Mouse (Mus musculus): ENCODE results near the gene Dmbx1. TPM values are rescaled to one million over a fixed set of nuclear protein-coding genes. Genes with fewer than 3 reads are reported as not detected.

Gene Dmbx1
- polyA plus RNA-seq (2015; fragmentation: Nextera tagmentation; extraction: Ambion mirVana) = 0.04 TPM in 1 of 2 replicates, not detected in the other

DNA sequence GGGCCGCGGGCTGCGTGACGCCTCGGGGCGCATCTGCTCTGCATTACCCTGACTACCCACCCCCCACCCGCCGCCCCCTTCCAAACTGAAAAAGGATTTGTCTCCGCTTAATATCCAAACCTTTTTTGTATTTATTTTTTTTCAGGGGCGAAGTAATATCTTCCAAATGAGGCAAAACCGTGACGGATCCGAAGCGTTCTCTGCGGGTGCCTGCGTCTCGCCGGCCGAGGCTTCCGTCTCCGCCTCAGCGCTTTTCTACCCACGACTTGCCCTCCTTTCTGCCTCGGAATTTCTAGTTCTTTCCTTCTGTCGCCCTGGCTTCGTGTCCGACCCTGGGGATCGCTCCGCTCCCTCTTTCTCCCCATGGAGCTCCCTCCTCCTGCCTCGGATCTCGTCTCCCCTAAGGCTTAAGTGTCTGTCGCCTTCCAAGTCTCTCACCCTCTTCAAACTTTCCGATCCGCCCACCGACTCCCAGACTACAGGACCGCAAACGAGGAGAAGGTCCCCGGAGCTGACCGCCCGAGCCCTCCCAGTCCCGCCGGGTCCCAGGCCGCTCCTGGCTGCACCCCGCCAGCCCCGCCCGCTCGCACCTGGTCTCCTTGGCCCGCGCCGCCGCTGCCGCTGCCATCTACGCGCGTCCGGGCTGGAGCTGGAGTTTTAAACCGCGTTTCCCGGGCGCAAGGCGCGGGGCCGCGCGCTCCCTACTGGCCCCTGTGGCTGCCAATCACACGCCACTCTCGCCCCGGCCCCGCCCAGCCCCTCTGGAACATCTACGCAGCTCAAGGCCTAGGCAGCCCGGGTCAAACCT lies at the start of gene Dmbx1:
TSS of gene Dmbx1 (minus strand) at position 632 of the 808 bp plus-strand sequence.
- peaks cover 99% of the 10 kb centered on the region for H3K27me3 ChIP-seq
- H3K4me3 ChIP-seq = peak within 1 kb of the TSS; percentile 37
- no peaks in the 10 kb centered on the region for H3K9me3 ChIP-seq
- no peak for ATAC-seq (ENCODE audit: insufficient number of reproducible peaks, low FRiP score, low TSS enrichment, low read depth)
- no peak within 1 kb of the TSS for H3K27ac ChIP-seq
- no peak within 1 kb of the TSS for H3K9ac ChIP-seq
- no peaks in the 10 kb centered on the region for H3K36me3 ChIP-seq
- H3K4me2 ChIP-seq = peak within 1 kb of the TSS; percentile 60
- H3K4me1 ChIP-seq = peaks cover 35% of the 10 kb centered on the region
- under 1% methylated on average over 71 of the region's 71 CpGs for WGBS

DNA sequence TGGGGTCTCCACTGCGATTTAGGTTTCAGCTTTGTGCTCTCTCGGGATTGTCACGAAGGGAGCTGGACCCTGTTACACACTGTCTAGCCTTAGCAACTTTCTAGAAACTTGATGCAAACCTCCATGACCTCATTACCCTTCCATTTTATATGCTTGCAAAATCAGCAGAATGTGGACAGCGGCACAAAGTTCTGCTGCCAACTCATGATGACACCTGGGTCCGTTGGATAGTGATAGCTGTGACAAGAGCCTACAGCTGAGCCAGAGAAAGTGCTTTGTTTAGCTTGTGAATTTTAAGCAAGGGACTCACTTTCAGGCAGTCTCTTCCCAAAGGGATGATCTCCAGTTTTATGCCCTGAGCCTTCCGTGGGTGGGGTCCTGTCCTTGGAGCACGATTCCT lies 49.7 kb upstream of the Dmbx1 start:
- H3K4me1 ChIP-seq = 0 out of 2 replicates have a peak, but pooled peaks cover 2% of the 10 kb centered on the region

DNA sequence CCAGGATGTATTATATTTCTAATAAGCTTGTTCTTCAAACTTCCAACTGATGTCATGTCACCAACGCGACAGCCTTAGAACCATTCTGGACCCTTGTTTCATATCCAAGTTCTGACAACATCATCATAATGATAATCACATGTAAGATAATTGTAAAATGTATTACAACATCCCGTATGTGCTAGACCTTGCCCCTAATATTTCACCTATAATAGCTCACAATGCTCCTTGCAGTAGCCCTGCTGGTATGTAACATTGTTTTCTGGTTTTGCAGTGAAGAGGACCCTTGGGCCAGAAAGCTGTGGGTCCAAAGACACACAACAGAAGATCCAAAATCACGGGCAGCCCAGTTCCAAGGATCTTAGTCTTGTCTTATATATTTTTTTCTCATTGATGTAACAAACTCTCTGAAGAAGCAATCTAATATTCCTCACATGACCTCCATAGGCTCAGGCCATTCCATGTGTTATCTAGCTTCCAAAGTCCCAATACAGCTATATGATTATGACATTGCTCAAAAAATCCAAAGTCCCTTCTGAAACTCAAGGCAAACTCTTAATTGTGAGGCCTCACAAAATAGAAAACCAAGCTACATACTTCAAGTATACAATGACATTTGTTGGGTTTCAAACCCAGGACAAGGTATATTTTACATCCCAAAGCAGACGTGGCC lies 48.3 kb upstream of the Dmbx1 start:
- Histone ChIP-seq H3K9me3 (no peaks in the 10 kb centered on the region), H3K36me3 (no peaks in the 10 kb centered on the region), H3K4me1 (0 out of 2 replicates have a peak, but pooled peaks cover 5% of the 10 kb centered on the region), H3K27ac (no peak overlapping the region), H3K4me3 (no peak overlapping the region), H3K27me3 (peaks cover 22% of the 10 kb centered on the region), H3K9ac (no peak overlapping the region), H3K4me2 (no peak overlapping the region)
- ATAC-seq (ENCODE audit: insufficient number of reproducible peaks, low FRiP score, low TSS enrichment, low read depth) = no peak
- WGBS = 68% methylated on average over 5 of the region's 5 CpGs

More for the DNA sequence above, 49.7 kb upstream of the Dmbx1 start:
- H3K27me3 ChIP-seq = peaks cover 14% of the 10 kb centered on the region
- no peak overlapping the region for H3K4me3 ChIP-seq
- no peak overlapping the region for H3K9ac ChIP-seq
- H3K27ac ChIP-seq = no peak overlapping the region
- 70% methylated on average over 7 of the region's 7 CpGs for WGBS
- H3K9me3 ChIP-seq = no peaks in the 10 kb centered on the region
- no peaks in the 10 kb centered on the region for H3K36me3 ChIP-seq
- H3K4me2 ChIP-seq = no peak overlapping the region
- ATAC-seq (ENCODE audit: insufficient number of reproducible peaks, low FRiP score, low TSS enrichment, low read depth) = no peak

DNA sequence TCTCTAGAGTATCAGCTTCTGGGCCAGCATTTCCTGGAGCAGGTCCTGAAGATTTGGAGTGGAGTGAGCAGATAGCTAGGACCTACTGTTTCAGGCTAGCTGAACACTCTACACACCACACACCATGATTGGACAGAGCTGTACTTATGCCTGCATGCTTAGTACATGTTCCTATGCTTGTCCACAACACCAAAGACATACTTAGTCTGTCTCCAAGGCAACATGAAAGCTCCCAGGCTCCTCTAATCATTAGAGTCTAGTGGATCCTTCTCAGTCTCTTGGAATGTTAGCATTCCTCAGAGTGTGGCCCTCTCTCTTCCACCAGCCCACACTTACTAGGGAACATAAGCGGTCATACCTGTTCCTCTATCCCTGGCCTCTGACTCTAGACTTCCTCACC lies 47.7 kb upstream of the Dmbx1 start:
- 63% methylated on average over 1 of the region's 1 CpGs for WGBS
- no peak overlapping the region for H3K4me2 ChIP-seq
- H3K27ac ChIP-seq = no peak overlapping the region
- 0 out of 2 replicates have a peak, but pooled peaks cover 5% of the 10 kb centered on the region for H3K4me1 ChIP-seq
- peaks cover 22% of the 10 kb centered on the region for H3K27me3 ChIP-seq
- H3K4me3 ChIP-seq = no peak overlapping the region
- ATAC-seq (ENCODE audit: insufficient number of reproducible peaks, low FRiP score, low TSS enrichment, low read depth) = no peak
- no peaks in the 10 kb centered on the region for H3K9me3 ChIP-seq
- H3K36me3 ChIP-seq = no peaks in the 10 kb centered on the region
- H3K9ac ChIP-seq = no peak overlapping the region

DNA sequence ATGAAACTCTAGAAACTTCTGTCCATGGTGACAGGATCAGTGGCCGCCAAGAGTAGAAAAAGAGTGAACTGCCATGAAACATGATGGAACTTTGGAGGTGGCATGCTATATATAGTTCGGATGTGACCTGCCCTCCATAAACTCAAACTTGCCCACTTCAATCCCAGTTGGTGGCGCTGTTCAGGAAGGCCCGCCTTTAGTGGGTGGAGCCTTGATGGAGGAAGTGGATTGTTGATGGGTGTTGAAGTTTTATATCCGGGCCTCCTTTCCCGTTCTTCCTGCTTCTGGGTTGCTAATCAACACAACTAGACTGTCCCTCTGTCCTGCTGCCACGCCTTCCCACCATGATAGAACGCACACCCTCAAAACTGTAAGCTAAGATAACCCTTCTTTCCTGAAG lies 45.2 kb upstream of the Dmbx1 start:
- Histone ChIP-seq H3K4me1 (0 out of 2 replicates have a peak, but pooled peaks cover 5% of the 10 kb centered on the region), H3K4me3 (no peak overlapping the region), H3K9ac (no peak overlapping the region), H3K4me2 (no peak overlapping the region), H3K27ac (no peak overlapping the region), H3K9me3 (no peaks in the 10 kb centered on the region), H3K27me3 (peaks cover 41% of the 10 kb centered on the region), H3K36me3 (no peaks in the 10 kb centered on the region)
- no peak for ATAC-seq (ENCODE audit: insufficient number of reproducible peaks, low FRiP score, low TSS enrichment, low read depth)
- 38% methylated on average over 8 of the region's 8 CpGs for WGBS

DNA sequence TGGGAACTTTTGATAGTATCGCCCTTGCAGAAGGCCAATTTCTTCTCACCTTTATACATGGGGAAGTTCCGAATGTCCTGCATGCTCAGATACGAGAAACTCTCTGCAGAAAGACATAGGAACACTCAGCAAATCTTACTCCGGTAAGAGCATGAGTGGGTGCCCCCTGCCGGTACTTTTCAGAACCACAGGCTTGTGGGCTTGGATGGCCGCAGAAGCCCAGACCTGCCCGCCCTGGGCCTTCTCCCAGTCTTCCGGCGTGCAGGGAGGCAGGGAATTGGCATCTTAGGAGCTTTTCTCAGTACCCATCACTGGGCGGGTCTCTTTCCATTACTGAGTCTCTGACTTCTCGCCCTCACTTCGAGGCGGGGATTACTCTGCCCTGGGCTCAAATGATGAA lies 44.4 kb upstream of the Dmbx1 start:
- no peak overlapping the region for H3K27ac ChIP-seq
- H3K9ac ChIP-seq = no peak overlapping the region
- no peaks in the 10 kb centered on the region for H3K36me3 ChIP-seq
- peaks cover 50% of the 10 kb centered on the region for H3K27me3 ChIP-seq
- no peak overlapping the region for H3K4me3 ChIP-seq
- peaks cover 12% of the 10 kb centered on the region for H3K4me1 ChIP-seq
- H3K4me2 ChIP-seq = no peak overlapping the region
- H3K9me3 ChIP-seq = no peaks in the 10 kb centered on the region
- no peak for ATAC-seq (ENCODE audit: insufficient number of reproducible peaks, low FRiP score, low TSS enrichment, low read depth)
- 2% methylated on average over 13 of the region's 13 CpGs for WGBS

DNA sequence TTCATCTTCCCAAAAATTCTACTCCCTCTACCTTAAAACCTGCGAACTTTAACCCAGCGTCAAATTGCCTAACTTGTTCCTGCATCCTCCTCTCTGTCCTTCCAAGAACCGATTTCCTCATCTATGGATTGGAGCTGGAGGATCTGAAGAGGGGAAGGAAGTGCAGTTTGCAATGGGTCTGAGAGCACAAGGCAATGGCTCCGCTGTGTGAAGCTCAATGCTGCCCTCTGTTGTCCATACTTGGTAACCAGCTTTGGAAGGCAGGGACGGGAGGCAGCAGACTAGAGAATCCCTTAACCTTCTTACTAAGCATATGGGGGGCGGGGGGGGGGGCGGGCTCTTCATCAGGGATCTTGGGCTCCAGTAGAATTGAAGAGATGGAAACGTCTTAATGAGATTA lies 41.0 kb upstream of the Dmbx1 start:
- no peaks in the 10 kb centered on the region for H3K9me3 ChIP-seq
- no peak for ATAC-seq (ENCODE audit: insufficient number of reproducible peaks, low FRiP score, low TSS enrichment, low read depth)
- H3K4me1 ChIP-seq = peaks cover 15% of the 10 kb centered on the region
- H3K9ac ChIP-seq = no peak overlapping the region
- no peak overlapping the region for H3K4me3 ChIP-seq
- peaks cover 77% of the 10 kb centered on the region for H3K27me3 ChIP-seq
- no peaks in the 10 kb centered on the region for H3K36me3 ChIP-seq
- H3K4me2 ChIP-seq = no peak overlapping the region
- H3K27ac ChIP-seq = no peak overlapping the region
- 0% methylated on average over 8 of the region's 8 CpGs for WGBS

DNA sequence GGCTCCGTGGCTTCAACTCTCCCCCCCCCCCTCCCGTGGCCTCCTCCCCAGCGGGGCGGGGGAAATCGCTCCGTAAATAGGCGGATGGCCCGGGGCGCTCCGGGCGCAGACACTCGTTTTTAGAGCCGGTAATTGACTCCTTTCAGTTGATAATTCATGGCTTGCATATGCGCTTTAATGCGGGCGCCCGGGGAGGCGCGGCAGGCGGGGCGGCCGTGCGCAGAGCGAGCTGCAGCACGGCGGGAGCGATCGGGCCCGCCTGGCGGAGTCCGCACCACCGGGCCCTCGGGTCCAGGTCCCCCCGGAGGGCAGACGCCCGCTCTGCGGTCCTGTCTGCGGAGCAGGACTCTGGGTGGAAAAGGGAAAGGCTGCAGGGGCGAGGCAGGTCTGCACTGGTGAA lies 39.7 kb upstream of the Dmbx1 start:
- no peak for ATAC-seq (ENCODE audit: insufficient number of reproducible peaks, low FRiP score, low TSS enrichment, low read depth)
- Histone ChIP-seq H3K4me3 (peak overlapping the region; percentile 29), H3K9ac (no peak overlapping the region), H3K9me3 (no peaks in the 10 kb centered on the region), H3K27ac (no peak overlapping the region), H3K36me3 (no peaks in the 10 kb centered on the region), H3K4me1 (peaks cover 13% of the 10 kb centered on the region), H3K27me3 (peaks cover 80% of the 10 kb centered on the region), H3K4me2 (peak overlapping the region; percentile 47)
- under 1% methylated on average over 39 of the region's 39 CpGs for WGBS

DNA sequence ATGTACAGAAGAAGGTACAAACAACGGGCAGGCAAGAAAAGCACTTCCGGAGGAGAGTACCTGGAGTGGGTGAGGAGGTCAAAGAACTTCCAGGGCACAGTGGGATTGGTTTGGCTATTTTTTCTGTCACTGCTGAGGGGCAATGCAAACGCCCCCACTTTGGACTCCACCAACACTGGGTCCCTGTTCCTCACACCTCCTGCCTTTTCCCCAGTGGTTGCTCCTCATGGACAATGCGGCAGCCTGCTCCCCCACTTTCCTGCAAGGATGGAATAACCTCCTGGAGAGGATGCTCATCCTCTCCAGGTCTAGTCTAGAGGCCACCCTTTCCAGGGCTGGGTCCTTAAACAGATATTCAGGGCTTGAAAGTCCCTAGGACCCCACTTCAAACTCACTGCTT lies 39.2 kb upstream of the Dmbx1 start:
- no peak overlapping the region for H3K9ac ChIP-seq
- H3K4me3 ChIP-seq = peak overlapping the region; percentile 29
- no peak overlapping the region for H3K27ac ChIP-seq
- H3K9me3 ChIP-seq = no peaks in the 10 kb centered on the region
- H3K4me2 ChIP-seq = no peak overlapping the region
- ATAC-seq (ENCODE audit: insufficient number of reproducible peaks, low FRiP score, low TSS enrichment, low read depth) = no peak
- no peaks in the 10 kb centered on the region for H3K36me3 ChIP-seq
- peaks cover 80% of the 10 kb centered on the region for H3K27me3 ChIP-seq
- 8% methylated on average over 4 of the region's 4 CpGs for WGBS
- H3K4me1 ChIP-seq = peaks cover 10% of the 10 kb centered on the region

DNA sequence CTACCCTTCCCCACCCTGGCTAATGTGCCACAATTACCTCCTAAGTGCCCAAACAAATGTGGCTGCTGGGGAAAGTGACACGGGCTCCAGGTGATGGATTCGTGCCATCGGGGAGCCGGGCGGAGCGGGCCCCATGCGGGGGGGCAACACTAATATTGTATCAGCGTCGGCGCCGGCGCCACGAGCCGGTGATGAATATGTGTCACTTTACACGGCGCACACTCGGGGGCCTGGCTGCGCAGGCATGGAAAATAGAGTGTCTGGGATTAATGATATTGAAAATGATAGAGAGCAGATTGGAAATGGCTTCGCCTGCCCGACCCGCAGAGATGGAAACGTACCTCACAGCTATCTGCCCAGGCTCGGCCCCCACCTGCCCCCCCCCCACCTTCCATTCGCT lies 32.8 kb upstream of the Dmbx1 start:
- WGBS = 49% methylated on average over 24 of the region's 24 CpGs
- H3K36me3 ChIP-seq = no peaks in the 10 kb centered on the region
- H3K9ac ChIP-seq = no peak overlapping the region
- H3K9me3 ChIP-seq = no peaks in the 10 kb centered on the region
- no peak overlapping the region for H3K4me3 ChIP-seq
- no peaks in the 10 kb centered on the region for H3K4me1 ChIP-seq
- H3K27ac ChIP-seq = no peak overlapping the region
- no peak for ATAC-seq (ENCODE audit: insufficient number of reproducible peaks, low FRiP score, low TSS enrichment, low read depth)
- peaks cover 93% of the 10 kb centered on the region for H3K27me3 ChIP-seq
- no peak overlapping the region for H3K4me2 ChIP-seq

DNA sequence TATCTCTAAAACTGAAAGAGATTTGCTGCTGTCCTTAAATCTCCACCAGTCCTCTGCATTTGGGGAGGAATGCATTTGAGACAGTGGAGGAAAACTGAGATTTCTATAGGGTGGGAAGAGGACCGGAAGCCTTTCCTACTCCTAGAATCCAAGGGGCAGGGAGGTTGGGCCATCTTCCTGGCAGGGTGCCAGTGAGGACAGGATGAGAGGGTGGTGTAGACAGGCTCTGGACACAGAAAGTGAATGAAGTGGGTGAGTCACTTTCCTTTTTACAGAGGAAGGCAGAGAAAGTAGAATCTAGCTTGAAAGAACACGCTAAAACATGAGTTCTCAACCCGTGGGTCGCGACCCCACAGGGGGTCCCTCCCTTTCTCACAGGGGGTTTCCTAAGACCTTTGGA lies 24.7 kb upstream of the Dmbx1 start:
- no peaks in the 10 kb centered on the region for H3K36me3 ChIP-seq
- H3K4me3 ChIP-seq = no peak overlapping the region
- 14% methylated on average over 5 of the region's 5 CpGs for WGBS
- peaks cover 13% of the 10 kb centered on the region for H3K4me1 ChIP-seq
- no peak overlapping the region for H3K27ac ChIP-seq
- H3K4me2 ChIP-seq = no peak overlapping the region
- no peak for ATAC-seq (ENCODE audit: insufficient number of reproducible peaks, low FRiP score, low TSS enrichment, low read depth)
- H3K9me3 ChIP-seq = no peaks in the 10 kb centered on the region
- H3K9ac ChIP-seq = no peak overlapping the region
- peaks cover 93% of the 10 kb centered on the region for H3K27me3 ChIP-seq

DNA sequence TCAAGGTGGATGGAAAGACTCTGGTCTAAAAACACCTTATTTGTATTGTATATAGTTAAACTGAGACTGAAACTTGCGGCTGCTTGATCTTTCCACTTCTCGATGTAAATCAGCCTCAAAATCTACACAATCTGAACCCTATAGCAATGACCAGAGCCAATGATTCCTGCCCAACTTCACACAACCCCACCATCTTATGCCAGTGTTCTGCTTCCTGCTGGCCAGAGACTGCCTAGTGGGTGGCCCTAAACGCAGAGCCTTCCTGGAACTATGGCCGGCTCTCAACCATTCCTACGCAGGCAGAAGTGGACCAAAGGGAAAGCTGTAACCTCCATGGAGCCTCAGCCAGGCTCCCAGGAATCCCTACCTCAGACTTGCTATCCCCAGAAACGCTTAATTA lies 24.0 kb upstream of the Dmbx1 start:
- Histone ChIP-seq H3K27ac (no peak overlapping the region), H3K9ac (no peak overlapping the region), H3K4me2 (no peak overlapping the region), H3K27me3 (peaks cover 89% of the 10 kb centered on the region), H3K36me3 (no peaks in the 10 kb centered on the region), H3K9me3 (no peaks in the 10 kb centered on the region), H3K4me3 (no peak overlapping the region), H3K4me1 (peaks cover 13% of the 10 kb centered on the region)
- no peak for ATAC-seq (ENCODE audit: insufficient number of reproducible peaks, low FRiP score, low TSS enrichment, low read depth)
- 11% methylated on average over 6 of the region's 6 CpGs for WGBS
